Mouse (Mus musculus) MEL (cell line): ENCODE results near the gene Gm7358. TPM values are rescaled to one million over a fixed set of nuclear protein-coding genes. Genes with fewer than 3 reads are reported as not detected.
"Not testable (repeated sequence)": the region's sequence is repeated elsewhere in the genome, so short reads cannot be mapped to it uniquely, and the experiment has no call there.

Experiments
- DNase-seq: peaks from one replicate; pipeline ENCODE4 v3.0.0; 2011; ENCODE audit warnings: low read depth, low spot score
- H3K27ac ChIP-seq: 2 replicates; pipeline ENCODE4 v1.5.1; 2012; ENCODE audit warnings: low read depth, mild to moderate bottlenecking, control low read depth, low read length, moderate library complexity; ENCODE audit not compliant: control insufficient read depth
- H3K27me3 ChIP-seq, 2 experiments: fragments of 150-350 bp in 1 of 2; sonication (generic) in 1 of 2; 2 replicates each; pipeline ENCODE4 v1.6.1; 2012; ENCODE audit warnings: low read length in 2 of 2, mild to moderate bottlenecking in 2 of 2, improper control_type of control experiment in 1 of 2, moderate library complexity in 1 of 2; ENCODE audit not compliant: insufficient read depth in 2 of 2, control insufficient read depth in 1 of 2
- H3K36me3 ChIP-seq, 2 experiments: 2 replicates each; pipeline ENCODE4 v1.6.1; 2012 to 2014; ENCODE audit warnings: low read length in 2 of 2, improper control_type of control experiment in 1 of 2, inconsistent platforms in 1 of 2, mild to moderate bottlenecking in 1 of 2; ENCODE audit not compliant: insufficient read depth in 2 of 2, control insufficient read depth in 1 of 2
- H3K4me1 ChIP-seq, 2 experiments: fragments of 150-350 bp in 1 of 2; sonication (generic) in 1 of 2; 2 replicates each; pipeline ENCODE4 v1.6.1; 2012; ENCODE audit warnings: low read length in 2 of 2, improper control_type of control experiment in 1 of 2, mild to moderate bottlenecking in 1 of 2; ENCODE audit not compliant: insufficient read depth in 2 of 2, control insufficient read depth in 1 of 2
- H3K4me3 ChIP-seq, 2 experiments: fragments of 150-350 bp in 1 of 2; sonication (generic) in 1 of 2; 2 replicates each; pipeline ENCODE4 v1.5.1; 2012; ENCODE audit warnings: low read depth in 2 of 2, low read length in 2 of 2, mild to moderate bottlenecking in 2 of 2, moderate library complexity in 2 of 2, control low read depth in 1 of 2, improper control_type of control experiment in 1 of 2; ENCODE audit not compliant: control insufficient read depth in 1 of 2, insufficient read depth in 1 of 2
- H3K79me2 ChIP-seq: 2 replicates; pipeline ENCODE4 v1.6.1; 2012; ENCODE audit warnings: mild to moderate bottlenecking, low read length, moderate library complexity; ENCODE audit not compliant: control insufficient read depth, poor library complexity, insufficient read depth
- H3K9ac ChIP-seq: 2 replicates; pipeline ENCODE4 v1.6.1; 2012; ENCODE audit warnings: low read depth, mild to moderate bottlenecking, control low read depth, low read length, moderate library complexity; ENCODE audit not compliant: control insufficient read depth, poor library complexity, severe bottlenecking
- H3K9me3 ChIP-seq: fragments of 150-350 bp; sonication (generic); replicated peaks from 2 replicates; pipeline ENCODE4 v1.6.1; 2012; ENCODE audit warnings: mild to moderate bottlenecking, low read length, improper control_type of control experiment, moderate library complexity; ENCODE audit not compliant: insufficient read depth
- polyA plus RNA-seq, 2 experiments: library from polyadenylated mRNA; stranded (reverse) in 1 of 2; unstranded in 1 of 2; fragments of >175 nt in 1 of 2; fragments of >200 nt in 1 of 2; gene quantifications; 2 replicates each; pipeline versions ENCODE4 v1.2.1 to v1.2.4; 2012; ENCODE audit warnings: low replicate concordance in 2 of 2, low read depth in 1 of 2; ENCODE audit not compliant: insufficient read length in 2 of 2, insufficient read depth in 1 of 2, missing spikeins in 1 of 2
- total RNA-seq: library from RNA; depleted of rRNA; stranded (reverse); fragments of 300-350 nt; gene quantifications from 2 replicates; pipeline ENCODE4 v1.2.3, GENCODE M21; 2012; rRNA removed

Gene Gm7358
- total RNA-seq (not detected in 2 replicates), polyA plus RNA-seq (not detected)

DNA sequence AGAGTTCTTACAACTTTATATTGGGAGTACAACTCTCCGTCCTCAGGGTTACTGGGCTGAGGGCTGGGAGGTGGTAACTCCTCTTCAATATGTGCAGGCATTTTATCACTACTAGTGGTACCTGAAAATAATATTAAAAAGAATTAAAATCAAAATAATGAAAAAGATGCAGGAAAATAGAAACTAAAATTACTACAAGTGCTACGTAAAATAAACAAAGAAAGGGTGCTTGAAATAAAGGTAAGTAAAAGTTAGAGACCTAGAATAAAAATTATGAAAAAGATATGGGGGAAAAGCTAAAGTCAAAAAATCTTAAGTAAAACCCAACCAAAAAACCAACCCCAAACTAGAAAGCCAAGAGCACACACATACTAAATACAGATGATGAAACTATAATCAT is at the start of gene Gm7358:
Gm7358 (minus strand) TSS at position 101 of the 400 bp plus-strand sequence.
- H3K9me3 ChIP-seq, H3K27me3 ChIP-seq, H3K79me2 ChIP-seq, H3K36me3 ChIP-seq, H3K9ac ChIP-seq, H3K27ac ChIP-seq, DNase-seq, H3K4me3 ChIP-seq, H3K4me1 ChIP-seq: not testable (repeated sequence)

DNA sequence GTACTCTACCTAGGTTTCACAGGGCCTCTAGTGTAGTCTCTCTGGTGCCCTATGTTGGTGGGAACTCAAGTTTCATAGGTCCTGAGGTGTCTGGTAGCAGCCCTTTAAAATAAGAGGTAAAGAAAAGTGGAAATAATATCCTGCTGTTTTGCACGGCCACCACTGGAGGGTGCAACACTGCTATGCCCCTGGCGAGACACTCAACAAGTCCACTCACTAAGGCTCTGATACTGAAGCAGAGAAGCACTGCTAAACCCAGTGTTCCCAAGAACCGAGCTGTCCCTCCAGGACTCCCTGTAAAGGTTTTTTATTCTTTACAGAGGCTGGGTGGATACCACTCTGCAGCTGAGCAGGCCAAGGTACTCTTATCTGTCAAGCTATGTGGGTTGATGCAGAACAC is 43.7 kb upstream of the Gm7358 start:
- not testable (repeated sequence) for DNase-seq, H3K27me3 ChIP-seq, H3K9ac ChIP-seq, H3K36me3 ChIP-seq, H3K27ac ChIP-seq, H3K79me2 ChIP-seq, H3K4me1 ChIP-seq, H3K4me3 ChIP-seq, H3K9me3 ChIP-seq

DNA sequence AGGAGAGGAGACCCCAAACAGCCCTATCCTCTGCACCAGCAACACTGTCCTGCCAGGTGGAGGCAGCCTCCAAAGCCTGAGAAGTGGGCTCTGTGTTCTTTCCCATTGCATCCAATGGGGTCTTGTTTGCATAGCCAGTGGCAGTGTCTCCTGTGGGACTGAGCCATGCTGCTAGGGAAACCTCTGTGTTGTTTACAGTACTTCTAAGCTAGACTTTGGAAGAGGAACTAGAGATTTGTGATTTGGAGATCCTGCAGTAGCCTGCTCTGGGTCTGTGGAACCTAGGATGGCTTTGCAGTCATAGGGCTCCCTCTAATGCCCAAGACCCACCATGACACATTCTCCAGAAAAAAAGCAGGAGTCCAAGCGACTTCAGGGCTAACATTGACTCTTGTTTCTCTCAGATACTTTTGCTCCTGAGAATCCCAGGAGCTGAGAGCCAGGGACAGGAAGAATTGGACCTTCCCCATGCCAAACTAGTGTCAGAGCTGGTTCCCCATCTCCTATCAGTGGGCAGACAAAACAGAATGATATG is 42.2 kb upstream of the Gm7358 start:
- H3K4me3 ChIP-seq, H3K27me3 ChIP-seq, H3K79me2 ChIP-seq, H3K27ac ChIP-seq, DNase-seq, H3K4me1 ChIP-seq, H3K9ac ChIP-seq, H3K9me3 ChIP-seq, H3K36me3 ChIP-seq: not testable (repeated sequence)

DNA sequence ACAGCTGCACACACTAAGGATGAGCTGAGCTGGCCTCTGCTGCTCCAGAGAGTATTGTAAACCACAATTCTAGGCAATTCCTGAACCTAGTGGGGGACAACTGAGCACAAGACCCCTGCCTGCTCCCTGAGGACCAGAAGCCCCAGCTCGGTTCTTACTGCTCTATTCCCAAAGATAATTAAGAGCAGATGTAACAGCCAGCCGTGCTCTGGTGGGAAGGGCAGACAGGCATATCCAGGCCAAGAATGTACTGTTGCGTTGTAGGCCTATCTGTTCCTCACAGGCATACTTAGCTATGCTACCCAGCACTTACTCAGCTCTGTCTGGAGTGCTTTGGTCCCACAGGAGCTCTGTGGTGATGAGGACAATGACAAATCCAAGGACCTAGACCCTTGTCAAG is 40.6 kb upstream of the Gm7358 start:
- not testable (repeated sequence) for H3K4me1 ChIP-seq, H3K27me3 ChIP-seq, H3K79me2 ChIP-seq, H3K4me3 ChIP-seq, DNase-seq, H3K9me3 ChIP-seq, H3K36me3 ChIP-seq, H3K9ac ChIP-seq, H3K27ac ChIP-seq

DNA sequence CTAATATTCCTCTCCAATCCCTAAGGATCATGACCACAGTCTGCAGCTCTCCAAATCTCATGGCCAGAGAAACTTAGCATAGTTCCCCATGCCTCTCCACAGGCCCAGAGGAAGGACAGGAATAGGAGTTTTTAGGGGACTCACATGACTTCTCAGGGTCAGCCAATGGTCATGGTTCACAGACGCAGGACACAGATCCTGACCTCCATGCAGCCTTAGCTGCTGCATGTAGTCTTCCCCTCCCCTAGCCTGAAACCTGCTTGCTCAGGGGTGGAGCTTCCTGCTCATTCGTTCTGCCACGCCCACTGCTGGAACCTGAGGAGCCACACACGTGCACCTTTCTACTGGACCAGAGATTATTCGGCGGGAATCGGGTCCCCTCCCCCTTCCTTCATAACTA is 34.8 kb upstream of the Gm7358 start:
- DNase-seq, H3K79me2 ChIP-seq, H3K36me3 ChIP-seq, H3K9ac ChIP-seq, H3K9me3 ChIP-seq, H3K27ac ChIP-seq, H3K4me1 ChIP-seq, H3K4me3 ChIP-seq, H3K27me3 ChIP-seq: not testable (repeated sequence)

DNA sequence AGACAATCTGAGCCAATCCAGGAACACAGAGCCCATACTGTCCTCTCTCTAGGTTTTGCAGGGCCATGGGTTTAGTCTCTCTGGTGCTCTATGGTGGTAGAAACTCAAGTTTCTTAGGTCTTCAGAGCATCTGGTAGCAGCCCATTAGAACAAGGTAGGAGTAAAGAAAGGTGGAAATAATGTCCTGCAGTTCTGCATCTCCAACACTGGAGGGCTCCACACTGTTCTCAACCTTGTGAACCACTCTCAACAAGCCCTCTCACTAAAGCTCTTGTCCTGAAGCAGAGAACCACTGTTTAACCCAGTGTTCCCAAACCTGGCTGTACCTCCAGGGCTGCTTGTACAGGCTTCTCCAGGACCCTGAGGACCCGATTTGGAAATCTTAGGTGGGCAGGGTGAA is 27.3 kb upstream of the Gm7358 start:
- not testable (repeated sequence) for H3K27me3 ChIP-seq, H3K27ac ChIP-seq, H3K9me3 ChIP-seq, H3K4me3 ChIP-seq, H3K36me3 ChIP-seq, H3K79me2 ChIP-seq, DNase-seq, H3K9ac ChIP-seq, H3K4me1 ChIP-seq

DNA sequence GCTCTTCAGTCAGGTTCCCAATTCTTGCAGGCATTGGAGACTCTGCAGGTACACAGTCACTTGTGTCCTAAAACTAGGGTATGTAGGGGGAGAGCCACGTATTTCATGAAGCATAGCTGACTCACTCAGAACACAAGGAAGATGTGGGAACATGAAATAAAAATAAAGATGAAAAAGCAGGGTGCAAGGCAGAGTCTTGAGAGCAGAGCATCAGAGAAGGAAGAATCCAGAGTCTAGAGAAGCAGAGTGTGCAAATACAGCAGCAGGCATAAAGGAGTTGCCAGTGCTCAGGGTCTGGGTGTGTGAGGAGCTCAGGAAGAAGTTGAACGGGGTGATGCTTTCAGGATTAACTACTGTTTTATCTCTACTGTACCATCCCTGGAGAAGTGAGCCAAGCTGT is 17.5 kb downstream of the Gm7358 start:
- not testable (repeated sequence) for H3K4me3 ChIP-seq, H3K9me3 ChIP-seq, H3K27ac ChIP-seq, H3K4me1 ChIP-seq, H3K27me3 ChIP-seq, H3K9ac ChIP-seq, DNase-seq, H3K79me2 ChIP-seq, H3K36me3 ChIP-seq
